Mouse (Mus musculus) erythroid progenitor cell, adult 5-6 weeks (primary cell): Measurements from ENCODE around the gene Gm20441. TPM values are rescaled to one million over a fixed set of nuclear protein-coding genes. Genes with fewer than 3 reads are reported as not detected.
"Not testable (repeated sequence)": the region's sequence is repeated elsewhere in the genome, so short reads cannot be mapped to it uniquely, and the experiment has no call there.

Experiments
- ATAC-seq: replicated peaks from 2 replicates; pipeline ENCODE4 v1.8.0; 2016; ENCODE audit warnings: moderate number of reproducible peaks, mild to moderate bottlenecking, moderate TSS enrichment, inconsistent platforms; ENCODE audit not compliant: poor library complexity, low FRiP score, severe bottlenecking
- total RNA-seq, 2 experiments: library from RNA; stranded (forward) in 1 of 2; stranded (reverse) in 1 of 2; fragments of 150-400 nt in 1 of 2; fragments of 186-747, 209-891 nt in 1 of 2; gene quantifications; 2 replicates each; pipeline versions ENCODE4 v1.2.3 to v1.2.4; 2015 to 2017; ENCODE audit warnings: low replicate concordance in 2 of 2

The Gm20441 gene
- total RNA-seq, 2 experiments from 2014 or later = not detected

GRCm38 (mm10) chr10:75788277-75788676 lies 7.5 kb upstream of the Gm20441 start:
- no peak for ATAC-seq

GRCm38 (mm10) chr10:75785442-75785841 lies 4.7 kb upstream of the Gm20441 start:
- ATAC-seq = no peak

DNA sequence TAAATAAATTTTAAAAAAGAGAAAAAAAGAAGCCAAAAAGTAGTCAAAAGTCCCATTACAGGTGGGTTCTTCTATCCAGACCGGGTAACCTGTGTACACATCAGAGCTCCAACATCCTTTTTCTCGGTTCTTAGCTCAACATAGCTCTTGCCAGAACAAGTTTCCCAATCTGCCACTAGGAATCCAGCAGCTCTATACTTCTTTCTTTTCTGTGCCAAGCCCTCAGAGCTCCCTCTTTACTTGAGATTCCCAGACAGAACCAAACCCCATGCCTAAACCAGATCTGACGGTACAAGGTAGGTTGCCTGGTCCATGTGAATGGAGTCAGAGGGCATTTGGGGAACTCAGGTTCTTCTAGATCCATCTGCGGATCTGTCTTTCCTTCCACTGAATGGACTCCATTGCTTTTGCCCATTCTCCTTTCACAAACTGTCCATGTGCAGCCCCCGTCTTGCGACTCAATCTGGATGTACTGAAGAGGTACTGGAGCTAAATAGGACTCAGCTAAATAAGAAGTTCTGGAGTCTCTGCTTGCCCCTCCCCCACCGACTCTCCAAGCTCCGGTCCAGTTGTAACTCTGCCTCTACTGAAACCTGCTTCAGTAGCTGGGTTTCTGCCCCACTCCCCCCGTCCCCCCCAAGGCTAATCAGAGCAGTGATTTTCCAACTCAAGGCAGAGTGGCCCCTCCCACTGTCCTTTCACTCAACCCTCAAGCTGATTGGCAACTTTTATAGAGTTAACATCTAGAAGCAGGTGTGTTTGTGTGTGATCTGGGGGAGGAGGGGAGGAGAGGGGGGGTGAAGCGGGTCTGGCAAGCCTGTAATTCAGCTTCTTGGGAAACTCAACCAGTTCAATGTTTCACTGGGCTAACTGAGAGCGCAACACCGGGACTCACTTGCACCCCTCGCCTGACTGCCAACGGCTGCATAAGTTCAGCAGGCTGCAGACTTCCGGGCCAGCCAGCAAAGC lies 1.3 kb downstream of the Gm20441 start:
- ATAC-seq = no peak

GRCm38 (mm10) chr10:75777885-75778284 lies 2.9 kb downstream of the Gm20441 start:
- ATAC-seq = no peak

DNA sequence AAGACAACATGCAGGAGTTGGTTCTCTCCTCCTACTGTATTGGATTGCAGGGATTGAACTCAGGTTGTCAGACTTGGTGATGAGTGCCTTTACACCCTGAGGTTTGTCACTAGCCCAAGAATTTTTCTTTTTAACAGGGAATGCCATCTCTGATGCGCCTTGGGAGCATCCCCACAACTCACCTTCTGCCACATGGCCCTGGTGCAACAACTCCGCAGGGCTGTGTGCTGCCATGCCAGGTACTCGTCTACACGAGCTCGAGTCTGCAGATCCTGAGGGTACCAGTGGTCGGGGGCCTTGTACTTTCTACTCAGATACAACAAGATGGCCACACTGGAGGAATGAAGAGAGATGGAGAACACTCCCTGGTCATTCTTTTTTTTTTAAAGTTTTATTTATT lies 4.2 kb downstream of the Gm20441 start:
- no peak for ATAC-seq

- no peak for ATAC-seq
Measured at GRCm38 (mm10) chr10:75774587-75774986, 6.2 kb downstream of the Gm20441 start.

DNA sequence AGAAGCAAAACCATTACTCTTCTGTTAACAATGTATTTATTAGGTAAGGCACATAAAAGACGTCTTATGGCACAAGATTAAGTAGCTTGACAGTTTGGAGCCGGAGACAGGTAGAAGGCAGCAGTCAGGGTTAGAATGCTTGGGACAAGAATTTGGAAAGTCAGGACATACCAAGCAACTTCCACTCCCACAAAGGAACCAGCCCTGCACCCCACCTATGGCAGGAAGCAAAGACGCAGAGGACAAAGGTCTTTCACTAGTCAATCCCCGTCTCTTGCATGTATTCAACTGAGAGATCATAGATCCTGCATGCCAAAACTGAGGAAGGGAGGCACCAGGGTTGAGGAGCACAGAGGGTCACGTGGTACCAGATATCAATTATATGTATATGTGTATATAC lies 6.7 kb downstream of the Gm20441 start:
- ATAC-seq = no peak

GRCm38 (mm10) chr10:75772795-75773664 lies 7.7 kb downstream of the Gm20441 start, which contains the start of gene Ddt:
Ddt (minus strand) TSS chr10:75773414.
- ATAC-seq = peak; percentile 94

DNA sequence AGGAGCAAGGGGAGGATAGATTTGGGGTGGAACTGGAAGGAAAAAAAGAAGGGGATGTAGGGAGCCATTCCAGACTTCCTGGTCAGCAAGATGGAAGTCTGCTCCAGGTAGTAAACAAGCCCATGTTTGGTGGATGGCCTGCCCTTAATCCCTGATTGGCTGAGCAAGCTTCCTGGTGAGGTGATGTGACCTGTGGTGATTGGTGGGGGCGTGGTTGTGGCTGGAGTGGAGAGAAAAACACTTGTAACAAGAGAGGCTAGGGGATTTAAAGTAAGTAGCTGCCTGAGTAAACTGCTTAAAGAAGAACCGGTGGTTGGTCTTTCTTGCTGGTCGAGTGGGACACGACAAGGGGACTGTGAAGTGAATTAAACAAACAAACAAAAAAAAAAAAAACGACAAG lies 13.0 kb downstream of the Gm20441 start:
- not testable (repeated sequence) for ATAC-seq

DNA sequence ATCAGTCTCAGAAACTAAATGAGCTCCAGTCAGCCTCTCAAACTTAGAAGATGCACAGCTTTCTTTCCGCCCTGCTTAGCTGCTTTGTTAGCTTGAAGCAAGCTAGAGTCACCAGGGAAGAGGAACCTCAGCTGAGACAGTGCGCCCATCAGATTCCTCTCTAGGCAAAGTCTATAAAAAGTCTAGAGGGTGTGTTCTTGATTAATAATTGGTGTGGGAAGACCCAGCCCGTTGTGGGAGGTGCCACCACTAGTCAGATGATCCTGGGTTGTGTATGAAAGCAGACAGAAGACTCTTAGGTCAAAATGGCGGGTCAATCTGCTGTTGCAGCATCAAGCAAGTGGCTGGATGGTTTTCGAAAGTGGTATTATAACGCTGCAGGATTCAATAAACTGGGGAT lies 13.9 kb downstream of the Gm20441 start:
- no peak for ATAC-seq

DNA sequence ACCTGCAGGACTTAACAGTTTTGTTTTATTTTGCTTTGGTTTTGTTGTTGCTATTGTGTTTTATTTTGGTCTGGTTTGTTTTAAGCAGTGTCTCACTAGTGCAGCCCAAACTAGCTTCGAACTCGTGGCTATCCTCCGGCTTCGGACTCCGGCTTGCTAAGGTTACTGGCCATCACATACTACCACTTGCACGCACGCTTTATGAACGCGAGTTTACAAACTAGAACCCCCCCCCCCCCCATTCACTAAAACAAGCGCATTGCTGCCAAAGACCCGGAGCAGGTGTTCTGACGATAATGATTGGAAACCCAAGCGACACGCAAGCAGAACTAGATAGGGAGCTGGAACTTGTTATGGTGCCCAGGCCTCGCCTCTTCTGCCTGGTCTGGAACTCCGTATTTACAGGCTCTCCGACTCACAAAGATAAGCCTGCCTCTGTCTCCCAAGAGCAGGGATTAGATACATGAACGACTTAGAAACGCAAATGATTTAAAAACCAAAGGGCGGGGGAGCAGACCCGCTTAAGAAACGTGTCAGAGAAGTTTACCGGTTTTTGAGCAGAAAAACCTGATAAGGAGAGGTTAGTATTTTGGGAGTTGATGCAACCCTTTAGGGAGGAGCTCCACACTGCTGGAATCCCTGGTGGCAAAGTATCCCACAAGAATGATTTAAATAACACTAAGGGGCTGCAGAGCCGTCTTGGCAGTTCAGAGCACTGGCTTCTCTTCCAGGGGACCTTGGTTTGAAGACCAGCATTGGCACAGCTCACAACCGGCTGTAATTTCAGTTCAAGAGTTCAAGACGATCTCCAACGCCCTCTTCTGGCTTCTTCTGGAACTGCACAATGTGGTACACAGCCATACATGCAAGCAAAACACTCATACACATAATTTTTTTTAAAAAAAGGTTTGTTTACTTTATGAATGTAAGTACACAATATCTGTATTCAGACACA lies 16.0 kb downstream of the Gm20441 start:
- ATAC-seq = peak; percentile 57

DNA sequence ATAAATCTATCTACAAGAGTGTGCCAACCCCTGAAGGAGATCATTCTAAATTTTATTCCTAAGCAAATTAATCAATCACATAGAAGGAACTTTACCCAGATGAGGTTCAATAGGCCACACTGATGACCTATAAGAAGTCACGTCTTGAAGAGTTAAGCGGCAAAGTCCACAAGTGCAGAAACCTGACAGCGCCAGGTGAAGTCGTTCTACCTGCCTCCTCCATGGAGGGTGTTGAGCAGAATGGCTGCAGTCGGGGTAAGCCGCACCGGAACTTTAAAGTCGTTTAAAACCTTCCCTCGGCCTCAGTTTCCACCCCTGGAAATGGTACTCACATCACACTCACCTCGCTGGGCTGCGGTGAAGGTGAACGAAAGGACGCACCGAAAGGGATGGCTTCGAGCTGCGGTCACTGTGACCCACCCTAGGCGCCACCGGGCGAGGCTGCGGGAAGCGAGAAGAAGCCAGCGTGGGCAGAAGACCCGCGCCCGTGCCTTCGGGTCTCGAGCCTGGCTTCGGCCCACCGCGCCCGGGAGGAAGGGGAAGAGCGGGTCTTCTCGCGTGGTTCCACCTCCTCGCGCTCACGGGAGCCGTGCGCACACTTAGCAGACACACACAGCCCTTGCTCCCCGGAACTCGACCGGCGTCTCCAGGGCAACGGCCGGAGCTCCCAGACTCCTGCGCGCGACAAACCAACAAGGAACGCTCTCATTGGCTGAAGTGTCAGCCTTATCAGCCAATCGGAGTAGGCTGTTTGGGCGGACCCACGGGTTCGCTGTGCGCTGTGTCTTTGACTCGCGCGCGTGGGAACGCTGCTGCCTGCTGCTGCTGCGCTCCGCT lies 16.9 kb downstream of the Gm20441 start, which contains the start of gene Cabin1:
TSS of gene Cabin1 (minus strand) at position 660 of the 837 bp plus-strand sequence.
- peak; percentile 90 for ATAC-seq

DNA sequence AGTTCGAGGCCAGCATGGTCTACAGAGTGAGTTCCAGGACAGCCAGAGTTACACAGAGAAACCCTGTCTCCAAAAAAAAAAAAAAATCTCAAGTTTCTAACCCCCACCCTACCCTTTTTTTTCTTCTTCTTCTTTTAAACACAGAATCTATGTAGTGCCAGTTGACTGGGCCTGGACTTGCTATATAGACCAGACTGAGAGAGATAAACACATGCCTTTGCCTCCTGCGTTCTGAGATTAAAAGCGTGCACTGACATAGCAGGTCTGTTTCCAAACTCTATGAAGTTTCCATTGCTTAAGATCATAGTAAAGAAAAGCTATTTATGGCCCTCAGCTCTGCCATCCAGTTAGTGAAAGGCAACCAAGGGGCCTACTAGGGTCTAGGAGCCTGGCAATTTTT lies 18.3 kb downstream of the Gm20441 start:
- peak; percentile 60 for ATAC-seq

DNA sequence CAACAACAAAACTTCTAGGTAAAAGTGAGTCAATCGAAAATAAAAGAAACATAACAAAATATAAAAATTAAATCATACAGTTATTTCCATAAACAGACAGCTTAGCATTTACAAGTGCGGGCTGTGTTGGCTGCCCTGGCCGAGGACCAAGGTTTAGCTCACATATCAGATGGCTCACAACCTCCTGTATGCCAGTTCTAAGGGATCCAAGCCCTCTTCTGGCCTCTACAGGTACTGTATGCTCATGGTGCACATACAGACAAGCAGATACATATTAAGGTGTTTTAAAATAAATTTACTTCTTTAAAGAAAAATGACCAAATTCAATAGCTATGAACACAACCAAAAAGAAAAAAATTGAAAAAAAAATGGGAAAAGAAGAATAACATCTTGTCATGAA lies 20.4 kb downstream of the Gm20441 start:
- ATAC-seq = no peak

GRCm38 (mm10) chr10:75756719-75757118 lies 24.0 kb downstream of the Gm20441 start:
- no peak for ATAC-seq

GRCm38 (mm10) chr10:75744017-75744416 lies 36.7 kb downstream of the Gm20441 start:
- peak; percentile 78 for ATAC-seq

- ATAC-seq = no peak
Measured at GRCm38 (mm10) chr10:75743369-75743768, 37.4 kb downstream of the Gm20441 start.

GRCm38 (mm10) chr10:75740866-75741265 lies 39.9 kb downstream of the Gm20441 start:
- ATAC-seq = no peak
